Mouse (Mus musculus): ENCODE measurements at regions not wholly inside any gene's neighbourhood (a gene's known extent, or its start where the extent isn't known, plus 50 kb on each side); places are given as distances from the start of the nearest gene placed in this dataset.

- no peak for DNase-seq
Measured at GRCm38 (mm10) chr17:45928903-45929477, 103.2 kb downstream of the Vegfa start.

GRCm38 (mm10) chr17:45928013-45928412 is 104.2 kb downstream of the Vegfa start:
- DNase-seq = no peak

- DNase-seq = no peak
Measured at GRCm38 (mm10) chr17:45925845-45926244, 106.3 kb downstream of the Vegfa start.

- no peak for DNase-seq
Measured at GRCm38 (mm10) chr17:45924595-45924994, 107.6 kb downstream of the Vegfa start.

GRCm38 (mm10) chr17:45923217-45923730 is 108.9 kb downstream of the Vegfa start:
- DNase-seq = peak; percentile 36 to 60

- DNase-seq = no peak
Measured at GRCm38 (mm10) chr17:45917647-45918046, 114.5 kb downstream of the Vegfa start.

- DNase-seq = no peak
Measured at GRCm38 (mm10) chr17:45916937-45917336, 115.2 kb downstream of the Vegfa start.

GRCm38 (mm10) chr17:45914706-45915240 is 117.4 kb downstream of the Vegfa start:
- DNase-seq = no peak

- no peak for DNase-seq
Measured at GRCm38 (mm10) chr17:45914237-45914636, 117.9 kb downstream of the Vegfa start.

GRCm38 (mm10) chr17:45913671-45914070 is 118.5 kb downstream of the Vegfa start:
- no peak for DNase-seq

- no peak for DNase-seq
Measured at GRCm38 (mm10) chr17:45912165-45912564, 120.0 kb downstream of the Vegfa start.

- DNase-seq = no peak
Measured at GRCm38 (mm10) chr17:45911201-45911731, 120.9 kb downstream of the Vegfa start.

GRCm38 (mm10) chr17:45910245-45910644 is 121.9 kb downstream of the Vegfa start:
- no peak for DNase-seq

GRCm38 (mm10) chr17:45907587-45907986 is 124.6 kb downstream of the Vegfa start:
- DNase-seq = no peak

GRCm38 (mm10) chr17:45905596-45905995 is 126.6 kb downstream of the Vegfa start:
- no peak for DNase-seq

- DNase-seq = no peak
Measured at GRCm38 (mm10) chr17:45904251-45904650, 127.9 kb downstream of the Vegfa start.

- DNase-seq = no peak
Measured at GRCm38 (mm10) chr17:45903294-45903693, 128.9 kb downstream of the Vegfa start.

GRCm38 (mm10) chr17:45902668-45903067 is 129.5 kb downstream of the Vegfa start:
- DNase-seq = no peak

GRCm38 (mm10) chr17:45896922-45897302 is 135.3 kb downstream of the Vegfa start:
- peak; percentile 18 to 32 for DNase-seq

GRCm38 (mm10) chr17:45896142-45896921 is 135.8 kb downstream of the Vegfa start:
- DNase-seq = no peak

- no peak for DNase-seq
Measured at GRCm38 (mm10) chr17:45894166-45894565, 138.0 kb downstream of the Vegfa start.

- DNase-seq = no peak
Measured at GRCm38 (mm10) chr17:45893698-45894097, 138.5 kb downstream of the Vegfa start.

- no peak for DNase-seq
Measured at GRCm38 (mm10) chr17:45893094-45893493, 139.1 kb downstream of the Vegfa start.

- peak; percentile 76 to 78 for DNase-seq
Measured at GRCm38 (mm10) chr17:45889451-45889850, 142.7 kb downstream of the Vegfa start.

Data from lung, adult 18-20 months (tissue).